Mouse (Mus musculus) layer of hippocampus, postnatal 10 days (tissue): ENCODE measurements around the gene Ccdc40. TPM values are rescaled to one million over a fixed set of nuclear protein-coding genes. Genes with fewer than 3 reads are reported as not detected.

Source experiments
- DNase-seq, 2 experiments: peaks; one replicate each; pipeline ENCODE4 v3.0.0; 2021; ENCODE audit warnings: low spot score in 2 of 2
- long read RNA-seq: library from polyadenylated mRNA; stranded (forward); transcript quantifications from one replicate; pipeline ENCODE4 v2.0.0, GENCODE M21; 2023
- total RNA-seq, 2 experiments: library from RNA; stranded (reverse); gene quantifications; 2 replicates each; pipeline ENCODE4 v1.2.3; 2021

The Ccdc40 gene
- total RNA-seq = 1 to 10 TPM; 4.8 to 5.2 TPM
- long read RNA-seq = 0 reads

DNA sequence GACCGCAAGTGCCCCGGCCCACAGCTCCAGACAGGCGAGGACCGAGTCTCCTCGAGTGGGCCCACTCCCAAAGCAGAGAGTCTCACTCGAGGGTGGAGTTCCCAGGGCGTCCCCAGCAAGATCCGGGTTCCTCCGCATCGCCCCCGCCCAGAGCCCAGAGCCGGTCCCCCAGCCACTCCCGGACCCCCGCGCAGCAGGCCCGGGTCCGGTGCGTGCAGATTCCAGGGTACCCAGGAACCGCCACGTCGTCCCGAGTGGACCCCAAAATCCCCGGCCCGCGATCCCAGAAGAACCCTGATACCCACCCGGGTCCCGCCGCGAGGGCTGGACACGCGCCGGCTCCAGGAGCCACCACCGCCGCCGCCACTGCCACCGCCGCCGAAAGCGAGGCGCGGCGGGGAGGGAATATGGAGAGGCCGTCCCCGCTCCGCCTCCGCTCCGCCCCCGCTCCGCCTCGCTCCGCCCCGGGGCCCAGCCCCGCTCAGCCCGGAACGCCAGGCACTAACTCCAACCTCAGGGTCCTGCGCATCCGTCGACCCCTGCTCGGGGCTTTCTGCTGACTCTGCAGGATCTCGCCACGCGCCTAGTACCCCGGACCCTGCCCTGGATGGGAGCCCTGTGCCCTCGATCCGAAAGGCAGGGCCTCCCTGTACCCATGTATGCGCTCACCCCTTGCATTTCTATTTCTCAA is at the start of gene Ccdc40, which contains the start of gene Tbc1d16:
Gene Ccdc40, plus strand, starts transcription at position 482 of the 691 bp plus-strand sequence.
Gene Tbc1d16, minus strand, starts transcription at position 409 of the 691 bp plus-strand sequence.
- DNase-seq = peak; percentile 65 to 78

DNA sequence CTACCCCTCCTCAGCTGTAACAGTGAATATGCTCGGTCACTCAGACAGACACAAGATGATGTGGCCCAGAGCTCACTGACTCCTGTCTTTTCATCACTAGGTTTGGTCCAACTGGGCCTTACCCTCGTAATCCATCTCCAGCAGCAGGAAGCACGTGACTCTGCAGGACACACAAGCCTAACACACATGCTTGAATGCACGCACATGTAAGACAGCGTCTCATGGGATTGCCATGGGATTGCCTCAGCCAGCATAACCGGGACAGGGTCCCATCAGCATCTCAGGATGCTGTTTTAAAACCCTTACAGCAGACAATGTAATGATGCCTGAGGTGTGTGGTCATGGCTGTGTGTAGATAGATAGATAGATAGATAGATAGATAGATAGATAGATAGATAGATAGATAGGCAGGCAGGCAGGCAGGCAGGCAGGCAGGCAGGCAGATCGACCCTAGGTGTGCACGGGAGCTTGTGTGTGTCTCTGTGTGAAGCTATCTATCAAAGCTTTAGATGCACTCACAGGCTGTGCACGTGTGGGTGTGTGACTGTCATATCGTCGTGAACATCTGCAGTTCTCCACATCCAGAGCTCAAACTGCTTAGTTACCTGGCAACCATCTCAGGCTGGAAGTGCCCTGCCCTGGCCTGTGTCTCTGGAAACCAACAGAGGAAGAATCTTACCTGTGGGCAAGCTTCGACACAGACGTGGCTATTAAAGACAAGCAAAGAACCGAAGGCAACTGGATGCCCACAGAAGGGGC is 47.4 kb upstream of the Ccdc40 start:
- DNase-seq = no peak

DNA sequence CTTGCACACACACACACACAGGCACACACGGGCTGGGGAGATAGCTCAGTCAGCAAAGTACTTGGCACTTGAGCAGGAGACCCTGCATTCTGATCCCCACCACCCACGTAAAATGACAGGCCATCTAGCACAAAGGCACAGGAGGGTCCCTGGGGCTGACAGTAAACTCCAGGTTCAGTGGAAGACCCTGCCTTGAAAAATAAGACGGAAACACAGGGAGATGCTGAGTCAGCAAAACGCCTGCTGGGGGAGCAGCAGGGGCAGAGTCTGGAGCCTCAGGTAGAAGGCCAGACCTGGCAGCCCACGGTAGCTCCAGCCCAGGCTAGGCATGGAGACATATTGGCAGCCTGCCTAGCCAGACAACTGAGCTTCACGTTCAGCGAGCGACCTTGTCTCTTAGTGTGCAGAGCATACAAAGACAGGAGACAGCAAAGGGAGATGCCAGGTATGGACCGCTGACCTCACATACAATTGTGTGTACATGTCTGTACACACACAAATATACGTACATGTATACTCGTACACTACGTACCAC is 46.4 kb upstream of the Ccdc40 start:
- no peak for DNase-seq

- DNase-seq = no peak
These were observed 44.6 kb upstream of the Ccdc40 start for GRCm38 (mm10) chr11:119183684-119184310.

GRCm38 (mm10) chr11:119186381-119186780 is 42.0 kb upstream of the Ccdc40 start:
- DNase-seq = no peak

GRCm38 (mm10) chr11:119186989-119187799 is 41.2 kb upstream of the Ccdc40 start:
- peak; percentile 82 to 85 for DNase-seq

- no peak for DNase-seq
These were observed 40.6 kb upstream of the Ccdc40 start for GRCm38 (mm10) chr11:119187800-119188197.

DNA sequence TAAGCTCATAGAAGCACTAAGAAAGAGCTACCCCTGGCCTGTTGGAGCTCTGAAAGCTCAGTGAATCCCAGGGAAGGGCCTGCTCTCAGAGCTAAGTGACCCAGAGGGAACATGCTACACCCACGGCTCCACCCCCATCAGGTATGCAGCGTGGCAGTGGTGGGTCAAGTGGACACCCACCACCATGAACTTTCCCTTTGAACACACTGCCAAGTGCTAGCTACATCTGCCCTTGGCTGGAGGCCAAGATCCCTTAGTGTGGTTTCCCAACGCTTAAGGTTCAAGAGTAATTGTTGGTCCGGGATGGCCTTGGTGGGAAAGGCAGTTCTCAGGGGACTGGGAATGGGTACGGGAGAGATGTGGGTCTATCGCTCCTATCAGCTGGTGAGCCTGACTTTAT is 40.0 kb upstream of the Ccdc40 start:
- DNase-seq = no peak

DNA sequence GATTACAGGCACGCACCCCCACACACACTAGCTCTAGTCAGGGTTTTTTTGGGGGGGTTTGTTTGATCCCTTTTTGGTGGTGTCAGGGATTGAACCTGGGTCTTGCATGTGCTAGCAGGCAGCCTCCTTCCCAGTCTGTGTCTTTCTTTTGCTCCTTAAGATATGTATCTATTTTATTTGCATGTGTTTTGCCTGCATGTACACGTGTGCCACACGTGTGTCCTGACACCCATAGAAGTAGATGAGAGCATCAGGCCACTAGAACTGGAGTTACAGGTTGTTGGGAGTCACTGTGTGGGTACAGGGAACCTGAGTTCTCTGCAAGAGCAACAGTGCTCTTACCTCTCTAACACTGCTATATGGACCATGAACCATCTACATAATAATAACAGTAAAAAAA is 39.1 kb upstream of the Ccdc40 start:
- no peak for DNase-seq

DNA sequence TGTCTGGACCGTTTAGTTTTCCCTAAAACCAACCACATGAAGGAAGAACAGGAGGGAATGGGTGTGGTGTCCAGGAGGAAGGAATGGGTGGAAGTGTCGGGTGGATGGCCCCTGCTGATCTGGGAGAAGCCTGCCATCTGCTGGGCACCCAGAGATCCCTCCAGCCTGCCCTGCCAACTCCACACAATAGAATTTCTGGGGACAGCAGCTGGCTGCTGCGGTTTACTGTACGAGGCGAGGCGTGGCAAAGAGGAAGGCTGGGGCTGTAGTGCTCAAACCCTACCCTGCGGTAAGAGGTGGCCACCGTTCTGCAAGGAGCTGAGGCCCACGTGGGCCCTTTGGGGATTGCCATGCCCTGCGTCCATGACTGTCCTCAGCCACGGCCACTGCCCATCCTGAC is 37.9 kb upstream of the Ccdc40 start:
- peak; percentile 69 to 79 for DNase-seq

GRCm38 (mm10) chr11:119191606-119192081 is 36.7 kb upstream of the Ccdc40 start:
- no peak for DNase-seq

- no peak for DNase-seq
These were observed 36.2 kb upstream of the Ccdc40 start for GRCm38 (mm10) chr11:119192176-119192575.

DNA sequence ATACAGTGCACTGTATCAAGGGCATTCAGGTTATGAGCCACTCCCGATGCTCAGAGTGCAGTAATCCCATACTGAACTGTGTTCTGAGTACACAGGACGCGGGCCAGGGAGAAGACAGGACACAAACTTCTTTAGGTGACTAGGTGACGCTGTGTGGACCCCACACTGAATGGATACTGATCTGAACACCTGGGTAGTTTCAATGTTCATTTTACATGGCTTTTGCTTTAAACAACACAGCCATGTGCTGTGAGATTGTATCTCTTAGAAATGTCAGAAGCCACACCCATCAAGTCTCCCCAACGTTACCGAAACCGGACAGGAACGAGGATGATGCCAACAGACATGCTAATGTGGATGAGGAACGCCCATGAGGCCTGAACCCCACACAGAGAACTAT is 35.8 kb upstream of the Ccdc40 start:
- no peak for DNase-seq

- DNase-seq = peak in 1 of 2 experiments; percentile 49
These were observed 30.5 kb upstream of the Ccdc40 start for GRCm38 (mm10) chr11:119197618-119198563.

DNA sequence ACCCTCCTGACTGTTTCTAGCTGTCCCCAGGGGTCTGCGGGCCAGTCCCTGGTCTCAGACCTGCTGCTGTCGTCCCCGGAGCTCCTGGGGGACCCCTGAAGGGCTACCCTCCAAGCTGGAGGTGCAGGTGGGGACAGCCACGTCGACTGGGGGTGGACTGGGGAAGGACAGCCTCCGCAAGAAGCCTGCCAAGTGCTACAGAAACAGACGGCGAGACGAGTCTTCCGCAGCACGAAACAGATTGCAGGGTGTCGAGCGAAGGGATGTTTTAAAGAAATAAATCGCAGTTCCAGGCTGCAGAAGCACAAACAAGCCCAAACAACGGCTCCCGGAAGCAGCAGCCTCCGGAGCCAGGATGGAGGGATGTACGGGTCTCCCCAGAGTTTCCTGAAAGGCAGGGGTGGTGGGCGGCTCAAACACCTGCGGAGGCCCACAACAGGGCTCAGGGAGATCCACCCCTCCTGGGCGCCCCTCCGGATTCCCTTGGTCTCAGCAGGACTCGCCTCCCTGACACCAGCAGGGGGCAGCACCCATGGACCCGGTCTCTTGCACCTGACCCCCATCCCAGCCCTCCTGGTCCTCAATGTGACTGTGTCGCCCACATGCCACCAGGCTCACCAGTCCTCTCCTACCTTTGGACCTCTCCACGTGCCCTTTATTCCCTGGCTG is 29.7 kb upstream of the Ccdc40 start:
- DNase-seq = peak; percentile 60 to 66

DNA sequence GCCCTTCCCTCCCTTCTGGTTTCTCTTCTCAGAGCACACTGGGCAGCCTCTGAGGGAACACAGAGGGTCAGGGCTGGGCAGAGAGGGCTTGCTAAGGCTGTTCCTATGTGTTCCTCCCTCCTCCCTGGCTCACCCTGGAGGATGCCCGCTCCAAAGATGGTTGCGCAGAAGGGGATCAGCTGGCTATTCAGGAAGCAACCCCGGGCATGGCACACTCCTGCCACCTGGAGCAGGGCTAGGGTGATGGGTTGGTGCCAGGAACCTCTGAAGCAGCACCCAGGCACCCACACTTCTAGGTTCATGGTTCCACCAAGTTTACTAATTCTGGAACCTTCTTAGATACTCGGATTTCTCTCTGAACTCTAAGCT is 29.2 kb upstream of the Ccdc40 start:
- no peak for DNase-seq

- peak in 1 of 2 experiments; percentile 52 for DNase-seq
These were observed 24.9 kb upstream of the Ccdc40 start for GRCm38 (mm10) chr11:119203423-119203822.

DNA sequence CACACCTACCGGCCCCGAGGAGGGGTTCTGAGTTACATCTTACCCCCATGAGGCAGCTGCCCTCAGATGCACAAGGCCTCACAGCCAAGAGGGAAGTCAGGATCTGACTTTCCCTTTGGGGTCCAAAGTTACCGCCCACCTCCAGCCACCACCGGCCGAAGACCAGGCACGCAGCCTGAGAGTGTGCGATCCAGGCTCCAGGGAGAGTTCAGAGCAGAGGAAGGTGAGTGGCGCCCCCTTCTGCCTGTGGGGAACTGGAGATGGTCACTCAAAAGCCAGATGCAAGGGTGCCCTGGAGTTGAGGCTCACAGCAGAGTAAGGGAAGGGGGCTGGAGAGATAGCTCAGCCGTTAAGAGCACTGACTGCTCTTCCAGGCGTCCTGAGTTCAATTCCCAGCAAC is 22.6 kb upstream of the Ccdc40 start:
- no peak for DNase-seq

DNA sequence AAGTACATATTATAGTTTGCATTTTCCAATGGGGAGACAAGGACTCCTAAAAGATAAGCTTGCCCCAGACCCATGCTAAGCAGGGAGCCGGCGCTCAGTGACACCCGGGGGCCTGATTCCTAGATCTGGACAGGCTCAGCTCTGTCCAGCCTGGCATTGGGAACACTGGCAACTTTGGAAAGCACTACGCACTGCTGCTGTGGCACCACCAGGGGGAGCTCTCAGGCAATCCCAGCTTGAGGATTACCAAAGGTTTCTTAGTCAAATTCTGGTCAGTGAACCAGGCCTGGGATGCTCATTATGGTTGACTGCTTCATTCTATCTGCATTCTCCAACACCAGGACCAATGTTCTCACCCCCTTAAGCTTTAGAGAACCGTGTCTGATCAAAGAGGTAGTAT is 21.8 kb upstream of the Ccdc40 start:
- DNase-seq = peak; percentile 73 to 80
